Mouse (Mus musculus) thymus, adult 2 months (tissue): ENCODE measurements around the gene Pde10a. TPM values are rescaled to one million over a fixed set of nuclear protein-coding genes. Genes with fewer than 3 reads are reported as not detected.

Experiments used
- DNase-seq: peaks from one replicate; pipeline ENCODE4 v3.0.0; 2021
- H3K27ac ChIP-seq: fragments of 200-500 bp; 2 replicates; pipeline ENCODE4 v1.5.1; 2012; ENCODE audit warnings: low read length, control low read depth; ENCODE audit not compliant: control insufficient read depth, insufficient read depth
- H3K27me3 ChIP-seq: fragments of 200-500 bp; 2 replicates; pipeline ENCODE4 v1.6.1; 2012; ENCODE audit warnings: mild to moderate bottlenecking, low read length, moderate library complexity, mixed read lengths; ENCODE audit not compliant: control insufficient read depth, insufficient read depth
- H3K36me3 ChIP-seq: fragments of 200-500 bp; 2 replicates; pipeline ENCODE4 v1.6.1; 2012; ENCODE audit warnings: mild to moderate bottlenecking, low read length, moderate library complexity; ENCODE audit not compliant: control insufficient read depth, insufficient read depth
- H3K4me1 ChIP-seq: fragments of 200-500 bp; replicated peaks from 2 replicates; pipeline ENCODE4 v1.6.1; 2012; ENCODE audit warnings: low read length; ENCODE audit not compliant: control insufficient read depth, insufficient read depth
- H3K4me3 ChIP-seq: fragments of 200-500 bp; 2 replicates; pipeline ENCODE4 v1.5.1; 2012; ENCODE audit warnings: mild to moderate bottlenecking, low read length, control low read depth, moderate library complexity; ENCODE audit not compliant: control insufficient read depth, insufficient read depth
- CTCF ChIP-seq: fragments of 200-500 bp; IDR thresholded peaks from 2 replicates; pipeline ENCODE4 v1.5.1; 2012; ENCODE audit warnings: mild to moderate bottlenecking, control low read depth, low read length, moderate library complexity, borderline replicate concordance; ENCODE audit not compliant: control insufficient read depth, poor library complexity, insufficient read depth; ENCODE audit errors: extremely low read depth
- POLR2A ChIP-seq: fragments of 200-500 bp; IDR thresholded peaks from 2 replicates; pipeline ENCODE4 v1.6.1; 2012; ENCODE audit warnings: mild to moderate bottlenecking, low read length, control low read depth, moderate library complexity; ENCODE audit not compliant: control insufficient read depth, poor library complexity, insufficient read depth; ENCODE audit errors: extremely low read depth
- WGBS: fragments of 180-500 bp; shearing (Covaris S2); methylation state at CpG from one replicate; pipeline ENCODE4 v1.1.7; 2018; 5-methylcytosine and 5-hydroxymethylcytosine counted together
- polyA plus RNA-seq: library from polyadenylated mRNA; depleted of rRNA; stranded (reverse); fragments of >200 nt; gene quantifications from 2 replicates; pipeline ENCODE4 v1.2.3, GENCODE M21; 2012

Gene Pde10a
- polyA plus RNA-seq, 1 experiment, result 4.8 TPM

- TF ChIP-seq CTCF (no peak), POLR2A (no peak)
- Histone ChIP-seq H3K4me1 (peaks cover 9% of the 10 kb centered on the region), H3K27ac (no peak overlapping the region), H3K27me3 (peaks cover 11% of the 10 kb centered on the region), H3K36me3 (no peaks in the 10 kb centered on the region), H3K4me3 (no peak overlapping the region)
- peak; percentile 31 for DNase-seq
- WGBS, result 1% methylated on average over 45 of the region's 45 CpGs
Measured at GRCm38 (mm10) chr17:8524387-8525165, 596 bp upstream of the Pde10a start.

- no peak overlapping the region for H3K4me3 ChIP-seq
- DNase-seq, result no peak
- WGBS, result 7% methylated on average over 21 of the region's 21 CpGs
- TF ChIP-seq POLR2A (no peak), CTCF (no peak)
- H3K4me1 ChIP-seq, result peaks cover 9% of the 10 kb centered on the region
- H3K36me3 ChIP-seq, result no peaks in the 10 kb centered on the region
- peaks cover 11% of the 10 kb centered on the region for H3K27me3 ChIP-seq
- H3K27ac ChIP-seq, result no peak overlapping the region
Measured at GRCm38 (mm10) chr17:8525971-8526740, 984 bp downstream of the Pde10a start.

GRCm38 (mm10) chr17:8526815-8527261 lies 1.7 kb downstream of the Pde10a start:
- no peak overlapping the region for H3K4me3 ChIP-seq
- no peak overlapping the region for H3K27ac ChIP-seq
- DNase-seq, result no peak
- H3K4me1 ChIP-seq, result peaks cover 9% of the 10 kb centered on the region
- WGBS, result 49% methylated on average over 9 of the region's 9 CpGs
- no peaks in the 10 kb centered on the region for H3K36me3 ChIP-seq
- TF ChIP-seq CTCF (no peak), POLR2A (no peak)
- H3K27me3 ChIP-seq, result peaks cover 11% of the 10 kb centered on the region

- H3K4me3 ChIP-seq, result no peak overlapping the region
- H3K27me3 ChIP-seq, result peaks cover 11% of the 10 kb centered on the region
- H3K36me3 ChIP-seq, result no peaks in the 10 kb centered on the region
- WGBS, result 86% methylated on average over 3 of the region's 3 CpGs
- H3K27ac ChIP-seq, result no peak overlapping the region
- no peak for DNase-seq
- peaks cover 9% of the 10 kb centered on the region for H3K4me1 ChIP-seq
- TF ChIP-seq CTCF, result no peak
- TF ChIP-seq POLR2A, result no peak
Measured at GRCm38 (mm10) chr17:8528641-8529040, 3.5 kb downstream of the Pde10a start.

- H3K36me3 ChIP-seq, result no peaks in the 10 kb centered on the region
- no peak for DNase-seq
- 79% methylated on average over 4 of the region's 4 CpGs for WGBS
- no peak overlapping the region for H3K27ac ChIP-seq
- no peaks in the 10 kb centered on the region for H3K27me3 ChIP-seq
- H3K4me3 ChIP-seq, result no peak overlapping the region
- H3K4me1 ChIP-seq, result no peaks in the 10 kb centered on the region
- TF ChIP-seq CTCF, result no peak
- no peak for TF ChIP-seq POLR2A
Measured at GRCm38 (mm10) chr17:8532609-8533008, 7.4 kb downstream of the Pde10a start.

- 50% methylated on average over 3 of the region's 3 CpGs for WGBS
- Histone ChIP-seq H3K36me3 (no peaks in the 10 kb centered on the region), H3K27me3 (no peaks in the 10 kb centered on the region), H3K4me1 (no peaks in the 10 kb centered on the region), H3K4me3 (no peak overlapping the region), H3K27ac (no peak overlapping the region)
- peak; percentile 28 for DNase-seq
- peak; percentile 31; the same call in 1 of the 2 replicates for TF ChIP-seq CTCF
- TF ChIP-seq POLR2A, result no peak
Measured at GRCm38 (mm10) chr17:8533828-8534227, 8.7 kb downstream of the Pde10a start.

GRCm38 (mm10) chr17:8536522-8536921 lies 11.3 kb downstream of the Pde10a start:
- 87% methylated on average over 6 of the region's 6 CpGs for WGBS
- Histone ChIP-seq H3K4me1 (no peaks in the 10 kb centered on the region), H3K27me3 (no peaks in the 10 kb centered on the region), H3K36me3 (no peaks in the 10 kb centered on the region), H3K4me3 (no peak overlapping the region), H3K27ac (no peak overlapping the region)
- DNase-seq, result no peak
- TF ChIP-seq POLR2A (no peak), CTCF (no peak)
